Mouse (Mus musculus) thymus, postnatal 10 days (tissue): ENCODE data around the gene Nedd4.

Source experiments
- DNase-seq, 2 experiments: peaks; one replicate each; pipeline ENCODE4 v3.0.0; 2021; ENCODE audit warnings: low spot score in 2 of 2

The Nedd4 gene

GRCm38 (mm10) chr9:72791213-72791582 lies 129.1 kb downstream of the Nedd4 start:
- no peak for DNase-seq

GRCm38 (mm10) chr9:72791681-72792080 lies 129.5 kb downstream of the Nedd4 start:
- no peak for DNase-seq

- no peak for DNase-seq
Observed at GRCm38 (mm10) chr9:72795243-72795642, 133.1 kb downstream of the Nedd4 start.

- DNase-seq: peak; percentile 67 to 68
Observed at GRCm38 (mm10) chr9:72797136-72797621, 135.0 kb downstream of the Nedd4 start.
